Mouse (Mus musculus): ENCODE measurements around the gene Nfkbia. TPM values are rescaled to one million over a fixed set of nuclear protein-coding genes. Genes with fewer than 3 reads are reported as not detected.

The Nfkbia gene
- total and polyA plus RNA-seq, 3 experiments: 9.3 to 15.9 TPM; not detected in 1

GRCm38 (mm10) chr12:55446746-55447395 lies 45.6 kb downstream of the Nfkbia start:
- Histone ChIP-seq H3K27ac (ENCODE audit: control insufficient read depth, low read depth, low read length) (no peak overlapping the region), H3K9ac (ENCODE audit: control insufficient read depth, low read depth, low read length, poor library complexity, severe bottlenecking) (no peak overlapping the region; the same call in 1 of the 2 replicates), H3K9me3 (replicated peaks; ENCODE audit: insufficient read depth, low read length) (no peaks in the 10 kb centered on the region), H3K36me3 (ENCODE audit: control insufficient read depth in 1 of 2, insufficient read depth in 2 of 2, low read length in 2 of 2) (no peaks in the 10 kb centered on the region; a peak in 1 of 4 replicates), H3K27me3 (ENCODE audit: control insufficient read depth in 1 of 2, insufficient read depth in 2 of 2, low read length in 2 of 2) (no peaks in the 10 kb centered on the region; a peak in 1 of 4 replicates), H3K4me3 (ENCODE audit: control insufficient read depth in 1 of 2, insufficient read depth in 1 of 2, low read depth in 2 of 2, low read length in 2 of 2) (no peak overlapping the region), H3K4me1 (ENCODE audit: control insufficient read depth in 1 of 2, insufficient read depth in 2 of 2, low read length in 2 of 2) (peaks cover 0 to 5% of the 10 kb centered on the region in 2 experiments; a peak in 1 of 4 replicates), H3K79me2 (ENCODE audit: control insufficient read depth, insufficient read depth, low read length, poor library complexity) (no peaks in the 10 kb centered on the region)
- TF ChIP-seq POLR2AphosphoS2 (IDR thresholded peaks at IDR 0.05; ENCODE audit: low read length) (no peak), CTCF (IDR thresholded peaks at IDR 0.05 in 2 of 3, conservative IDR thresholded peaks at IDR 0.05 in 1 of 3; ENCODE audit: control insufficient read depth in 1 of 3, insufficient read depth in 1 of 3, low read depth in 2 of 3, low read length in 3 of 3, poor library complexity in 1 of 3, severe bottlenecking in 1 of 3) (no peak)
- no peak for DNase-seq (ENCODE audit: low read depth, low spot score)

- TF ChIP-seq MAFK (IDR thresholded peaks at IDR 0.05; ENCODE audit: borderline replicate concordance, low read depth, low read length): no peak
- no peak for TF ChIP-seq GATA1 (IDR thresholded peaks at IDR 0.05; ENCODE audit: low read depth, low read length)
- no peak for TF ChIP-seq SIN3A (IDR thresholded peaks at IDR 0.05; ENCODE audit: low read length)
- no peak for TF ChIP-seq E2F4 (IDR thresholded peaks at IDR 0.05; ENCODE audit: borderline replicate concordance, low read depth, low read length)
- TF ChIP-seq EP300 (IDR thresholded peaks at IDR 0.05; ENCODE audit: low read depth in 1 of 2, low read length in 2 of 2): no peak
- TF ChIP-seq POLR2AphosphoS5 (IDR thresholded peaks at IDR 0.05; ENCODE audit: borderline replicate concordance, low read depth, low read length): no peak
- no peak for TF ChIP-seq ZKSCAN1 (IDR thresholded peaks at IDR 0.05; ENCODE audit: low read depth, low read length)
- no peak for TF ChIP-seq MAX (IDR thresholded peaks at IDR 0.05; ENCODE audit: low read length)
- TF ChIP-seq NELFE (IDR thresholded peaks at IDR 0.05; ENCODE audit: low read depth, low read length): no peak
- no peak for TF ChIP-seq ZMIZ1 (IDR thresholded peaks at IDR 0.05; ENCODE audit: low read depth, low read length)
- TF ChIP-seq MYC (IDR thresholded peaks at IDR 0.05; ENCODE audit: low read depth, low read length): no peak
- TF ChIP-seq ELF1 (IDR thresholded peaks at IDR 0.05; ENCODE audit: low read depth, low read length): no peak
- TF ChIP-seq USF2 (IDR thresholded peaks at IDR 0.05; ENCODE audit: borderline replicate concordance in 1 of 2, insufficient read depth in 1 of 2, low read depth in 1 of 2, low read length in 2 of 2): no peak
- TF ChIP-seq HCFC1 (IDR thresholded peaks at IDR 0.05; ENCODE audit: low read depth, low read length): no peak
- TF ChIP-seq MXI1 (IDR thresholded peaks at IDR 0.05; ENCODE audit: low read depth, low read length): no peak
- TF ChIP-seq MAZ (IDR thresholded peaks at IDR 0.05; ENCODE audit: low read depth, low read length): no peak
- no peak for TF ChIP-seq MYB (IDR thresholded peaks at IDR 0.05; ENCODE audit: low read depth, low read length)
- TF ChIP-seq TCF12 (IDR thresholded peaks at IDR 0.05; ENCODE audit: low read depth, low read length): no peak
- H3K79me2 ChIP-seq (ENCODE audit: control insufficient read depth, insufficient read depth, low read length, poor library complexity): no peaks in the 10 kb centered on the region
- H3K9ac ChIP-seq (ENCODE audit: control insufficient read depth, low read depth, low read length, poor library complexity, severe bottlenecking): no peak overlapping the region; the same call in 1 of the 2 replicates
- no peaks in the 10 kb centered on the region; a peak in 1 of 4 replicates for H3K36me3 ChIP-seq (ENCODE audit: control insufficient read depth in 1 of 2, insufficient read depth in 2 of 2, low read length in 2 of 2)
- H3K27me3 ChIP-seq (ENCODE audit: control insufficient read depth in 1 of 2, insufficient read depth in 2 of 2, low read length in 2 of 2): no peaks in the 10 kb centered on the region; a peak in 1 of 4 replicates
- no peak overlapping the region for H3K4me3 ChIP-seq (ENCODE audit: control insufficient read depth in 1 of 2, insufficient read depth in 1 of 2, low read depth in 2 of 2, low read length in 2 of 2)
- H3K4me1 ChIP-seq (ENCODE audit: control insufficient read depth in 1 of 2, insufficient read depth in 2 of 2, low read length in 2 of 2): peaks cover 0 to 5% of the 10 kb centered on the region in 2 experiments; a peak in 1 of 4 replicates
- no peak for DNase-seq (ENCODE audit: low read depth, low spot score)
- H3K27ac ChIP-seq (ENCODE audit: control insufficient read depth, low read depth, low read length): no peak overlapping the region
- H3K9me3 ChIP-seq (replicated peaks; ENCODE audit: insufficient read depth, low read length): no peaks in the 10 kb centered on the region
These were observed 46.1 kb downstream of the Nfkbia start for GRCm38 (mm10) chr12:55446366-55446745.
